Mouse (Mus musculus) lung, adult 2 months (tissue): ENCODE results near the gene Nova1. TPM values are rescaled to one million over a fixed set of nuclear protein-coding genes. Genes with fewer than 3 reads are reported as not detected.

ENCODE experiments used
- DNase-seq: peaks from one replicate; pipeline ENCODE4 v3.0.0; 2022
- H3K4me1 ChIP-seq: fragments of 200-500 bp; 2 replicates; pipeline ENCODE4 v1.6.1; 2011; ENCODE audit warnings: low read length; ENCODE audit not compliant: control insufficient read depth, insufficient read depth
- H3K4me3 ChIP-seq: fragments of 200-500 bp; replicated peaks from 2 replicates; pipeline ENCODE3; 2011; ENCODE audit warnings: low read depth, mild to moderate bottlenecking, control low read depth, low read length; ENCODE audit errors: extremely low read depth
- CTCF ChIP-seq: fragments of 200-500 bp; IDR thresholded peaks from 2 replicates; pipeline ENCODE4 v1.5.1; 2011; ENCODE audit warnings: mild to moderate bottlenecking, low read length, control low read depth; ENCODE audit not compliant: insufficient read depth
- POLR2A ChIP-seq: fragments of 200-500 bp; IDR thresholded peaks from 2 replicates; pipeline ENCODE4 v1.6.1; 2011; ENCODE audit warnings: low read depth, mild to moderate bottlenecking, control low read depth, low read length, borderline replicate concordance; ENCODE audit errors: extremely low read depth
- WGBS: fragments of 180-500 bp; shearing (Covaris S2); methylation state at CpG from one replicate; pipeline ENCODE4 v1.1.7; 2018; 5-methylcytosine and 5-hydroxymethylcytosine counted together
- polyA plus RNA-seq: library from polyadenylated mRNA; depleted of rRNA; stranded (reverse); fragments of >200 nt; gene quantifications from 2 replicates; pipeline ENCODE4 v1.2.3, GENCODE M21; 2012

The Nova1 gene
- polyA plus RNA-seq, 1 experiment: 2.1 TPM

DNA sequence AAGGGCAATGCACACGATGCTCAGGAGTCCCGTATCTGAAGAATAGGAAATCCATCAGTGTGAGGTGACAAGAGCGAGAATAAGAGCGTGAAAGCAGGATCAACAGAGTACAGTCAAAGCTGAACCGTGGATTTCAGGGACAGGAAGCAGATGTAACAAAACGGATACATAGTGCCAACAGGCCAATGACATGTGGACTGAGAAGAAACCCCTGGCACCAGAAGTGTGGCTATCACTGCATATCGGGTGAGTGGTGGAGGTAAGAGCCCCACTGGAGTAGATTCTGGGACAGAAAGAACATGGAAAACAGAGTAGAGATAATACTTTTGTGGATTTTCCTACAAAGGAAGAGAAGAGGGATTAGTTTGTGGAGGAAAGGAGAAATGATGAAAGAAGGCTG lies 109.3 kb downstream of the Nova1 start:
- TF ChIP-seq CTCF (no peak), POLR2A (no peak)
- no peaks in the 10 kb centered on the region for H3K4me1 ChIP-seq
- WGBS: 66% methylated on average over 7 of the region's 7 CpGs
- no peak overlapping the region for H3K4me3 ChIP-seq
- DNase-seq: no peak

- Histone ChIP-seq H3K4me3 (no peak overlapping the region), H3K4me1 (no peaks in the 10 kb centered on the region)
- DNase-seq: no peak
- 81% methylated on average over 8 of the region's 8 CpGs for WGBS
- TF ChIP-seq CTCF: no peak
These were observed 118.5 kb downstream of the Nova1 start for GRCm38 (mm10) chr12:46700202-46700601.

GRCm38 (mm10) chr12:46676341-46676740 lies 142.4 kb downstream of the Nova1 start:
- no peaks in the 10 kb centered on the region for H3K4me1 ChIP-seq
- no peak for DNase-seq
- 51% methylated on average over 2 of the region's 2 CpGs for WGBS
- no peak overlapping the region for H3K4me3 ChIP-seq
- TF ChIP-seq CTCF: no peak
- TF ChIP-seq POLR2A: no peak

GRCm38 (mm10) chr12:46666706-46667105 lies 152.0 kb downstream of the Nova1 start:
- DNase-seq: no peak
- Histone ChIP-seq H3K4me3 (no peak overlapping the region), H3K4me1 (no peaks in the 10 kb centered on the region)
- TF ChIP-seq POLR2A (no peak), CTCF (no peak)
- 59% methylated on average over 2 of the region's 2 CpGs for WGBS

DNA sequence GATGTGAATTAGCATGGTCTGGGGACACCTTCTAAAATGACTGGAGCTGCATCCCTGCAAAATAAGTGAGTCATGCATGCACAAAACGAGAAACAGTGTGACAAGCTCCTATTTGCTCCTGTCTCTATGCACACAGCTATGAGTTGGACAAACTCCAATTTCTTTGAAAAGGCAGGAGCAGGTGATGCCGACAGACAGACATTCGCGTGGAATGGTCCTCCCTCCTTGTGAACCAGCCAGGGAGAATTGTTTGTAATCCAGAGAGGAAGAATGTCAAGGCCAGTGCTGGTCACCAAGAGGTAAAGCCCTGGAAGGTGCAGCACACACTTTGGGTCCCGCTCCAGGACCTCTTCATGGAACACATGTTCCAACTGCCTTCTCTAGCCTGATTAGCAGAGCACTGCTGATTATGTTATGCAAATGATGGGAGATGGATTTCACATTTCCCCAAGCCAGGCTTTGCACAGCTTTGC lies 172.6 kb downstream of the Nova1 start:
- no peak for DNase-seq
- Histone ChIP-seq H3K4me3 (no peak overlapping the region), H3K4me1 (no peaks in the 10 kb centered on the region)
- TF ChIP-seq POLR2A (no peak), CTCF (no peak)
- 61% methylated on average over 5 of the region's 5 CpGs for WGBS

GRCm38 (mm10) chr12:46645365-46645962 lies 173.3 kb downstream of the Nova1 start:
- no peak overlapping the region for H3K4me3 ChIP-seq
- 80% methylated on average over 6 of the region's 6 CpGs for WGBS
- TF ChIP-seq CTCF (no peak), POLR2A (no peak)
- DNase-seq: no peak
- H3K4me1 ChIP-seq: no peaks in the 10 kb centered on the region
